Mouse (Mus musculus) layer of hippocampus, adult 11-12 months (tissue): ENCODE data around the gene Hmgcl.

Experiments used
- DNase-seq: peaks from one replicate; pipeline ENCODE4 v3.0.0; 2022; ENCODE audit warnings: low spot score

Gene Hmgcl

DNA sequence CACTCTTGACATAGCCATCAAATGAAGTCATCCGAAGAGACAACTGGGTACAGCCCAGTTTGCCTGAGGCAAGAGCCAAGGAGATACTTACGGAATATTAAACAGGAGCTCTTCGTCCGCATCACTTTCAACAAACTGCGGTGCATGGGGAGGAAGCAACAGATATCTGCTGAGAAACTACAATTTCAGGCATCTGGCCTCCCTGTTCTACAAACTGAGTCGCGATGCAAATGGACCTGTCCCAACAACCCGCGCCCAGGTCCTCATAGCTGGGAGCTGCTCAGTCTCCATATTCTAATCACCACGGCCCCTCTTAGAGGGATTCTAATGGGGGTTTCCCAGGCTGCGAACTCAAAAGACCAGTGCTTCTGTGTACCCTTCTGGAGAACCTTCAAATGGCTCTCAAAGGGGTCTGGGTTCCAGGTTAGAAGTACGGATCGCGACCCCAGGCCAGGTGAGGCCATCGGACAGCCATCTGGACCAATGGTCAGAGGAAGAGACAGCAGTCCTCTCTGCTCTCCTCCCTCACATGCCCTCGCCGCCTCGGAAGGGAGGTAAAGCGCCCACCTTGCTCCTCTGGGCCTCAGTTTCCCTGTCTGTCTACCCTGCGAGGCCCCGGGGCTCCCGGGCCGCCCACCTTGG lies 40.2 kb downstream of the Hmgcl start:
- no peak for DNase-seq

DNA sequence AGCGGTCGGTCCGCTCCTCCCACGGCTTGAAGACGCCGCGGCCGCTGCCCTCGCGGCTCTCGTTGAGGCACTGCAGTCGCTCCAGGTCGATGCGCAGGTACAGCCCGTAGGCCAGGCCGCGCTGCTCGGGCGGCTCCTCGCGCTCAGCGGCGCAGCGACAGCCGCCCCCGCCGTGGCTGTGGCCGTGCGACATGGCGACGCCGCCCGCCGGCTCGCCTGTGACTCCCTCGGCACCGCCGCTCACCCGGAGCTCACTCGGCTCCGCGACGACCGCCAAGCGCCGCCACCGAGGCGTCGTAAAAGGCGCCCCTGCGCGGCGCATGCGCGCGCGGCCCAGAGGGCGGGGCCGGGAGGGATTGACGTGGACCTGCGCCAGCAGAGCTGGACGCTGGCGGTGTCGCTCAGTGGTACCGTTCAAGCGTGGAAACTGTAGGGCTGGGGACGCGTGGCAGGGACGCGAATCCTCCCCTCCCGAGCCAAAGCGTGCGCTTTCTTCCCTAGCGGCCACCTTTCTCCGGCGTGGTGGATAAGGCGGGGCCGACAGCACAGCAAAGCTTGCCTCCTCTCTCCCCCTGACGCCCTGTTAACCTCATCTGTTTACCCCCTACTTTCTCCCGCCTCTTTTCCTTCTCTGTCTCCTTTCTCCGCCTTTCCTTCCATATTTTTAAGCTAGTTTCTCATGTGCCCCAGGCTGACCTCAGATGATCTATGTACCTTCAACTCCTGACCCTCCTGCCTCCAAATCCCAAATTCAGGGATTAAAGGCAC lies 40.9 kb downstream of the Hmgcl start, which contains the start of gene Pithd1:
Pithd1 (minus strand) TSS at position 322 of the 768 bp plus-strand sequence.
- DNase-seq = peak; percentile 93

DNA sequence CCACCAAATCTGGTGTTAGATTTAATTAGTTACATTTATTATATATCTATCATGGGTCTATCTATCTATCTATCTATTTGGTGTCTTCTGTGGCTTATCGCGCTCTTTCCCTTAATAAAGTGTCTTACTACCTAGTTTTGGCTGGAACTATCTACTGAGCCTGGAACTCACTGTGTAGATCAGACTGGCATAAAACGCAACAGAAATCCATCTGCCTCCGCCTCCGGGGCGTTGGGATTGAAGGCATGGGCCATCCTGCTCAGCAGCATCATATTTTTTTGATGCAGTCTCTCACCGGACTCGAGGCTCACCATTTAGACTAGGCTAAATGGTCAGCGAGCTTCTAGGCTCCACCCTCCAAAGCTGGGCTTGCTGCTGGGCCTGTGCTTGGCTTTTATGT lies 41.5 kb downstream of the Hmgcl start:
- DNase-seq = no peak

DNA sequence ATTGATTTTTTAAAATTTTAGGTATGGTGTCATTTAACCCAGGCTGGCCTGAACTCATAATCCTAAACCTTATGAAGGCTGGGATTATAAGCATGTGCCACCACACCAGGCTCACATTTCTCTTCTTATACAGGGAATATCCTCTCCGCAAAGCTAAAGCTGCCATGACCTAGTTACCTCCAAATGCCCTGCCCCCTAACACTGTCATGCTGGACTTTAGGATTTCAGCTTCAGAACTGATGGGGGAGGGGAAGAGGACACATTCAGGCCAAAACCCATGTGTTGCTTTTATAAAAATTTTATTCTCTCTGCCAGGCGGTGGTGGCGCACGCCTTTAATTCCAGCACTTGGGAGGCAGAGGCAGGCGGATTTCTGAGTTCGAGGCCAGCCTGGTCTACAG lies 47.7 kb downstream of the Hmgcl start:
- DNase-seq = no peak

- no peak for DNase-seq
Observed at GRCm38 (mm10) chr4:135995118-135995517, 48.9 kb downstream of the Hmgcl start.

GRCm38 (mm10) chr4:136004107-136004675 lies 57.9 kb downstream of the Hmgcl start:
- DNase-seq = no peak

GRCm38 (mm10) chr4:136004921-136005320 lies 58.7 kb downstream of the Hmgcl start:
- no peak for DNase-seq

DNA sequence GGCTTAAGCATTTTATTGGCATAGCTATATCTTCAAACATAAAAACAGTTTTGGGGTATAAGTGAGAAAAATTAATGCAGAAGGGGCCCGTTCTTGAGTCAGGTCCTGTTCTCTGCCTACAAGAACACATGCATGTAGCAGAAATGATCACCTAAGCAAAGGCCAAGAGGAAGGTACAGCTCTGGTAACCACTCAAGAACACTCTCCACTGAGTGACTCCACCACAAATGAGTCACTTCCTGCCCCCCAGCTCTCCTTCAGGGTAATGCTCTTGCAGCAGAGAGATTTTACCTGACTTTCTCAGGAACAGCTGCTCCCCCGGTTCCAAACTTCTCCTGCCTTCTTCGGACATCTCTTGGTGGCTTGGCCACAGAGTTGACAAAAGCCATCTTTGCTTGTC lies 60.6 kb downstream of the Hmgcl start:
- DNase-seq = no peak

DNA sequence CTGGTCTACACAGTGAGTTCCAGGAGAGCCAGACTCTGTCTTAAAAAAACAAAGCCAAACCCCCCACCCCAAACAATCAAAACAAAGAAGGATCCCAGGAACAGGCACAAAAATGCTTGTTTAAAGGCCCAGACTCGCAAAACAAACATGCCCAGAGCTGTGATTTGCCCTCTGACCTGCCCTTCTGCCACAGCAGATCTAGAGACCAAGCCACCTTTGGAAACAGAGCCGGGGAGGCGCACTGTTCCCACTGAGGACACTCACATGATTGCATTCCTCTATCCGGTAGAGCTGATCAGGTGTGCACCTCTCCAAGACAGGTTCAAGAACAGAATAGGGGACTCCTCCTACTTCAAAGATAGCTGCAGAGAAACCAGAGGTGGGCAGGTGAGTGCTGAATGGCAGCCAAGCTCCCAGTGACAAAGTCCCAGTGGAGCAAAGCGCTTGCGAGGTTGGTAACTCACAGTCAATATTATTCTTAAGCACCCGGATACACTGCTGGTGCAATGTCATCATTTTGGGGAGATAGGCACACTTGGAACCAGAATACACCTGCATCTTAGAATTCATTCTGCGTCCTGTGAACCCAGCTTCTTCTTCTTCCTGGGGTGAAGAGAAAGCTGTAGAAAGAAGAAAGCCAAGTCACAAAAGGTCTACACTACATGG lies 62.7 kb downstream of the Hmgcl start:
- no peak for DNase-seq

DNA sequence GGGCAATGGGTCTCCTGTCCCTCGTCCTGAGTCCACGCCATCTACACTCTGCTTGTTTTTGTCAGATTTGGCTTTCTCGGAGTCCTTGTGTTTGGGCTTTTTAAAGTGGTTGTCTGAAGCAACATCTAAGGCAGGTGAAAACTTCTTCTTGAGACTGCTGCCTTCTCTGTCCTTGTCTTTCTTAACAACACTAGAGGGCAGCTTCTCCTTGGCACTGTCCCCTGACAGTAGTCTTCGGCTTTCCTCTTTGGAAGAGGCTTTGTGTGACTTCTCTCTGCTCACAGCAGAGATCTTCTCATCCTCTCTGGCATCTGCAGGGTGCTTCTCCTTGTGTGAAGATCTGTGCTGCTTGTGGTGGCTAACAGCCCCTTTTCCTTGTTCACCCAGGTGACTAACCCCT lies 64.3 kb downstream of the Hmgcl start:
- no peak for DNase-seq
